Mouse (Mus musculus): Measurements from ENCODE around the gene Spout1.

DNA sequence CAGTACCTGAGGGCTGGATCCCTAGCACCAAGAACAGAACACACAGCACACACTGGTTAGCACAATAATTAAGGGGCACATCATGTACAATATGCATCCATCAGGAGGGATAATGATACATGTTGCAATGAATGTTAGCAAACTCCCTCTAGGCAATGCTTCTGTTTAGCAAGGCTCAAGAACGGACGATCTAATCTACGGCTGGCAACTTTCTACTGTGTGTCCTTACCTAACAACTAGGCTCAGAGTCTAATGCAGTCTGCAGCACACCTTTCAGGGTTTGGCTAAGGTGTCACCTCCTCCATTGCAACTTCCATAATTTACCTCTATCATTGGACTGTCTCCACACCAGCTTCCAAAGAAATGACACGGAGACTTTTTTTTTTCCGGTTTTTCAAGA lies 38.0 kb upstream of the Spout1 start:
- TF ChIP-seq CTCF (IDR thresholded peaks at IDR 0.05; ENCODE audit: low read depth, low read length) (no peak), POLR2A (IDR thresholded peaks at IDR 0.05; ENCODE audit: borderline replicate concordance, low read depth, low read length) (no peak)
